In the genomic region with DNA sequence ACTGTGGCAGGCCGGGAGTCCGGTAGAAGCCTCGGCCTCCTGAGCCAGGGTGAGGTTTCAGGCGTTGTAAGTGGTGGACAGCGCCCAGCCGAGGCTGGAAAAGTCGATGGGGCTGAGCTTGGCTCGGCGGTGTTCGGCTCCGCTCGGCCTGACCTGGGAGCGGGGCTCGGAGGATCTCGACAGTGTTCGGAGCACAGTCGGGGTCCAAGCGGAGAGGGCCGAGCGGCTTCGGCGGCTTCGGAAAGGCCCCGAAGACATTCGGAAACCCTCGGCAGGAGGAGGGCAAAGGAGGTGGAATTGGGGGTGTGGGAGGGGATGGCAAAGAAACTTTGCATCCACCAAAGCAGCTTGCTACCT, we compare ENCODE assay signal across 9 mouse cellular contexts. TPM values are rescaled to one million over a fixed set of nuclear protein-coding genes. Genes with fewer than 3 reads are reported as not detected.
DNase-seq lines count a peak whose midpoint lies in the region; ATAC-seq and TF ChIP-seq lines count a peak whose summit lies in the region.
"Had no signal": no experiment of that assay in that cellular context is flagged by ENCODE, and none has a peak within 500 bp of the region (broad histone marks: within the 10 kb centered on the region; RNA-seq: fewer than 3 reads in every experiment).

No protein-coding gene starts in this region.

- peak overlapping the region; percentile 68 for H3K4me3 ChIP-seq in hindbrain, embryonic 11.5 days (ENCODE audit: low read depth, low read length)
- peak overlapping the region; percentile 24 for H3K4me3 ChIP-seq in lung, embryonic 14.5 days (ENCODE audit: low read depth, low read length)

- peak overlapping the region; percentile 69 for H3K27ac ChIP-seq in hindbrain, embryonic 11.5 days (ENCODE audit: low read depth, low read length)
- H3K27ac ChIP-seq in lung, embryonic 14.5 days (ENCODE audit: low read depth): no peak overlapping the region

- no peaks in the 10 kb centered on the region; the same call in 1 of the 2 replicates for H3K4me1 ChIP-seq in hindbrain, embryonic 11.5 days (replicated peaks; ENCODE audit: control insufficient read depth, insufficient read depth, low read length)
- 0 out of 2 replicates have a peak, but pooled peaks cover 3% of the 10 kb centered on the region for H3K4me1 ChIP-seq in lung, embryonic 14.5 days (ENCODE audit: insufficient read depth)

- TF ChIP-seq CTCF in lung, embryonic 14.5 days (IDR thresholded peaks at IDR 0.05; ENCODE audit: low read depth): no peak

- under 1% methylated on average over 26 of the region's 26 CpGs for WGBS in hindbrain, embryonic 11.5 days
- WGBS in lung, embryonic 14.5 days: under 1% methylated on average over 26 of the region's 26 CpGs

- H3K9me3 ChIP-seq in hindbrain, embryonic 11.5 days (ENCODE audit: control insufficient read depth, low read length): no peaks in the 10 kb centered on the region
- H3K9me3 ChIP-seq in lung, embryonic 14.5 days (ENCODE audit: low read depth, low read length): no peaks in the 10 kb centered on the region

- H3K9ac ChIP-seq in hindbrain, embryonic 11.5 days (ENCODE audit: low read depth, low read length): peak overlapping the region; percentile 70; the same call in 1 of the 2 replicates
- H3K9ac ChIP-seq in lung, embryonic 14.5 days: no peak overlapping the region

- H3K27me3 ChIP-seq in hindbrain, embryonic 11.5 days (ENCODE audit: control insufficient read depth, insufficient read depth, low read length): no peaks in the 10 kb centered on the region; the same call in 1 of the 2 replicates
- peaks cover 43% of the 10 kb centered on the region for H3K27me3 ChIP-seq in lung, embryonic 14.5 days (ENCODE audit: insufficient read depth, low read length)

- H3K36me3 ChIP-seq in hindbrain, embryonic 11.5 days (ENCODE audit: control insufficient read depth, insufficient read depth, low read length): no peaks in the 10 kb centered on the region
- H3K36me3 ChIP-seq in lung, embryonic 14.5 days (ENCODE audit: insufficient read depth): no peaks in the 10 kb centered on the region
- H3K36me3 ChIP-seq: G1E had no signal

- peak; percentile 92 for DNase-seq in Muller cell, postnatal 12 days (ENCODE audit: inconsistent ontology term)
- DNase-seq in cerebellum, postnatal 14 days: peak; percentile 99
- DNase-seq in frontal cortex, postnatal 25 days (ENCODE audit: low spot score in 2 of 2): peak; percentile 81 to 87
- peak; percentile 93 for DNase-seq in hindbrain, embryonic 11.5 days (ENCODE audit: low spot score)
- DNase-seq in layer of hippocampus, adult 9-11 months: peak; percentile 88
- DNase-seq in lung, embryonic 14.5 days: peak; percentile 94
- peak; percentile 91 for DNase-seq in ovary, postnatal 36 days (ENCODE audit: low spot score)
- DNase-seq in urinary bladder, adult 18-20 months (ENCODE audit: low spot score in 2 of 2): peak; percentile 63 to 76

- peak; percentile 73 for ATAC-seq in hindbrain, embryonic 11.5 days (ENCODE audit: low FRiP score)
- ATAC-seq in lung, embryonic 14.5 days (ENCODE audit: insufficient read depth): peak; percentile 88

- H3K4me2 ChIP-seq in hindbrain, embryonic 11.5 days (replicated peaks; ENCODE audit: low read depth, low read length): peak overlapping the region; percentile 74
- H3K4me2 ChIP-seq in lung, embryonic 14.5 days: peak overlapping the region; percentile 86

RNA-seq across cellular contexts. Expression of a gene that starts 3.6 kb away (rescaled TPM):
- 38.9 and 39.6 TPM in 2 replicates for polyA plus RNA-seq in hindbrain, embryonic 11.5 days (2014; fragmentation: Nextera tagmentation; extraction: Ambion mirVana)
- 1.8 and 2.4 TPM in 2 replicates for polyA plus RNA-seq in lung, embryonic 14.5 days (2014; fragmentation: Nextera tagmentation; extraction: Ambion mirVana)
- polyA plus RNA-seq: G1E had no signal

Comparison
In these comparisons a context has a peak if more than half of its experiments do, and no peak if none do; other contexts are left out.
1. RNA of a gene that starts 3.6 kb away (polyA plus RNA-seq): 38.9 to 39.6 TPM in hindbrain, embryonic 11.5 days; 1.8 to 2.4 TPM in lung, embryonic 14.5 days; every median in the first group is over 10 times any median in the second.
2. Peak in every context shown above with its lines, with median percentiles within 50 percentile points of each other: DNase-seq.